Mouse (Mus musculus) limb, embryonic 15.5 days (tissue): ENCODE measurements around the gene Cdk9. TPM values are rescaled to one million over a fixed set of nuclear protein-coding genes. Genes with fewer than 3 reads are reported as not detected.
A peak's percentile ranks its signal among the peaks of the same experiment; 100 is the strongest.

ENCODE experiments used
- ATAC-seq: fragments of 200-750 bp; cut with Nextera tagmentation; 2 replicates; pipeline ENCODE4 v1.8.0; 2017; ENCODE audit warnings: low read depth, moderate TSS enrichment; ENCODE audit not compliant: insufficient number of reproducible peaks, low FRiP score, low TSS enrichment
- H3K27ac ChIP-seq: fragments of 300-500 bp; sonication (generic); 2 replicates; pipeline ENCODE4 v1.5.1; 2015; ENCODE audit warnings: moderate library complexity, mild to moderate bottlenecking, inconsistent platforms
- H3K27me3 ChIP-seq: fragments of 300-500 bp; sonication (generic); 2 replicates; pipeline ENCODE4 v1.6.1; 2015; ENCODE audit warnings: inconsistent platforms
- H3K36me3 ChIP-seq: fragments of 300-500 bp; sonication (generic); 2 replicates; pipeline ENCODE4 v1.6.1; 2015; ENCODE audit warnings: inconsistent platforms
- H3K4me1 ChIP-seq: fragments of 300-500 bp; sonication (generic); 2 replicates; pipeline ENCODE4 v1.6.1; 2015; ENCODE audit warnings: inconsistent platforms
- H3K4me2 ChIP-seq: fragments of 300-500 bp; sonication (generic); 2 replicates; pipeline ENCODE4 v1.6.1; 2015; ENCODE audit warnings: mild to moderate bottlenecking, inconsistent platforms
- H3K4me3 ChIP-seq: fragments of 300-500 bp; sonication (generic); 2 replicates; pipeline ENCODE4 v1.5.1; 2015; ENCODE audit warnings: mild to moderate bottlenecking, inconsistent platforms
- H3K9ac ChIP-seq: fragments of 300-500 bp; sonication (generic); 2 replicates; pipeline ENCODE4 v1.6.1; 2015; ENCODE audit warnings: inconsistent platforms
- H3K9me3 ChIP-seq: fragments of 300-500 bp; sonication (generic); 2 replicates; pipeline ENCODE4 v1.6.1; 2016; ENCODE audit warnings: inconsistent platforms
- WGBS: fragments of 180-500 bp; shearing (Covaris S2); methylation state at CpG from one replicate; pipeline ENCODE4 v1.1.7; 2015; 5-methylcytosine and 5-hydroxymethylcytosine counted together
- microRNA counts: library from miRNA; unstranded; fragments of <30 nt; microRNA quantifications from one replicate; lab custom pipeline; 2016
- microRNA-seq: library from miRNA; unstranded; fragments of <30 nt; microRNA quantifications from one replicate; pipeline ENCODE4, GENCODE M21; 2016
- polyA plus RNA-seq: library from polyadenylated mRNA; unstranded; fragments of >200 nt; fragmentation: Nextera tagmentation; extraction: Ambion mirVana; gene quantifications from 2 replicates; pipeline ENCODE4 v1.2.1, GENCODE M21; 2015

Gene Cdk9
- polyA plus RNA-seq, 1 experiment from 2014 or later: 101 TPM

DNA sequence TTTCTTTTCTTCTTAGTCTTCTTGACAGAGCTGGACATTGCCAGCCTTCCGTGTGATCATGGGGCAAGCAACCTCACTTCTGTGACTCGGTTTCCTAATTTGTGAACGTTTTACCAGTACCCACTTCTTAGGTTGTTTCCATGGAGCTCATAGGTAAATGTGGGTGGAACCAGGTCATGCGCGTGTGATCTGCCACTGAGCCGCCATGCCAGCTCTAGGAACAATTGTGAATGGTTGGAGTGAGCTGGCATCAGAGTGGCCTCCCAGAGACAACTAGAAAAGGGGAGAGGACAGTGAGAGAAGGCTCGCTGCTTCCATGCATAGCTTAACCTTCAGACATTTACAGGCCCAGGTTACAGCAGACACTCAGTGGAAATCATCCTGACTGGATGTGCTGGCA, 44.7 kb downstream of the Cdk9 start:
- Histone ChIP-seq H3K9ac (no peak overlapping the region), H3K4me2 (no peak overlapping the region), H3K36me3 (peaks cover 25% of the 10 kb centered on the region), H3K4me3 (no peak overlapping the region), H3K4me1 (peaks cover 9% of the 10 kb centered on the region), H3K27ac (0 out of 2 replicates have a peak overlapping the region, but pooled peaks have one; percentile 27), H3K9me3 (no peaks in the 10 kb centered on the region), H3K27me3 (no peaks in the 10 kb centered on the region)
- 89% methylated on average over 7 of the region's 7 CpGs for WGBS
- ATAC-seq: no peak

DNA sequence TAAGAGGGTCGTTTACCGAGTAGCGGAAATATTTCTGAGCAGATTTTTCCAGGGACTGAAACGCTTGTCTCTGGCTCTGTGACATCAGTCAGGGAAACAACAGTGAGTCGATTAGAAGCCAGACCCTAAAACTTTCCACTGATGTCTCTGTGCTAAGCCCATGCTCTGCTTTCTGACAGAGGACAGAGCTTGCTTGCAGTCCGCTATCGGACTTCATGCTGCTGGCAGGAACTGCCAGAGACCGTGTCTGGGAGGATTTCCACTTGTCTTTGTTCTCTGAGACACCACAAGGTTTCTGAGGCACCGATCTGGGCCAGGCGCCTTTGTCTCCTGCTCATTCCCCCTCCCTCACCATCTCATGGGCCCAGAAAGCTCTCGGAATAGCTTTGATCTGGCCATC, 45.1 kb downstream of the Cdk9 start:
- Histone ChIP-seq H3K4me1 (peaks cover 8% of the 10 kb centered on the region), H3K9ac (no peak overlapping the region), H3K36me3 (peaks cover 21% of the 10 kb centered on the region), H3K9me3 (no peaks in the 10 kb centered on the region), H3K27me3 (no peaks in the 10 kb centered on the region), H3K27ac (0 out of 2 replicates have a peak overlapping the region, but pooled peaks have one; percentile 27), H3K4me3 (no peak overlapping the region), H3K4me2 (no peak overlapping the region)
- ATAC-seq: no peak
- WGBS: 56% methylated on average over 11 of the region's 11 CpGs

DNA sequence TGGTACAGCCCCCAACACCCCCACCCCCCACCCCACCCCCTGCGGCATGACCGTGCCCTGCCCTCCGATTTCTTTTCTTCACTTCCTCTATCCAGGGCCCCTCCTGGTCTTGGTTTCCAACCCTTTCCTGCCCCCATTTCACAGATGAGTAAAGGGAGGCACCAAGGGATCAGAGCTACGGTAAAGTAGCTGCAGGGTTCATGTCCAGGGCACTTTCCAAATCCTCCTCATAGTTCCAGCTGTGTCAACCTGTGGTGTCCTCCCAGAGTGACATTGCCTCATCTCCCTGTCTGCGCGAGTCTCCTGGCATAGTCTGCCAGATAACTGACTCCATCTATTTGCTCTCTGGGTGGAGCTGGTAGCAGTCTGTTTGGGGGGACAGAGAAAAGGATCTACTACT, 47.0 kb downstream of the Cdk9 start:
- Histone ChIP-seq H3K4me2 (no peak overlapping the region), H3K36me3 (peaks cover 8% of the 10 kb centered on the region; the same call in 1 of the 2 replicates), H3K27ac (no peak overlapping the region), H3K9ac (no peak overlapping the region), H3K9me3 (no peaks in the 10 kb centered on the region), H3K27me3 (no peaks in the 10 kb centered on the region), H3K4me1 (peaks cover 12% of the 10 kb centered on the region), H3K4me3 (no peak overlapping the region)
- 77% methylated on average over 6 of the region's 6 CpGs for WGBS
- ATAC-seq: no peak

DNA sequence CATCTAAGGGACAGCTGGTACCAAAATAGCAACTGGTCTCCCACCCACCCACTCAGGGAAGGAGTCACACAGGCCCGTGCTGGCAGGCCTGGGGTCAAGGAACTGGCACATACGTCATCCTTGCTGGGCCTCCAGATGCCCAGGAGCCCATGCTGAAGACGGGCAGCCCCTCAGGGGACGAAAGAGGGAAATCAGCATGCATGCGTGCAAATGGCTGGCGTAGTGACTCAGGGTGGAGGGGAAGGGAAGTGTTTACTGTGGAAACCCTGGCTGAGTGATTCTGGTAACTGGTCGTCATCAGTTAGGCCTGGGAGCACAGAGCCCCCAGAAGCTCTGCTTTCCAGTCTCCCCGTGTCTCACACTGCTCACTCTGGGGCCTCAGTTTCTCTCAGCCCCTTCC, 47.5 kb downstream of the Cdk9 start:
- no peaks in the 10 kb centered on the region for H3K27me3 ChIP-seq
- H3K4me1 ChIP-seq: peaks cover 12% of the 10 kb centered on the region
- H3K9me3 ChIP-seq: no peaks in the 10 kb centered on the region
- H3K9ac ChIP-seq: no peak overlapping the region
- H3K4me3 ChIP-seq: no peak overlapping the region
- ATAC-seq: no peak
- 69% methylated on average over 8 of the region's 8 CpGs for WGBS
- H3K4me2 ChIP-seq: no peak overlapping the region
- 0 out of 2 replicates have a peak, but pooled peaks cover 7% of the 10 kb centered on the region for H3K36me3 ChIP-seq
- H3K27ac ChIP-seq: no peak overlapping the region

DNA sequence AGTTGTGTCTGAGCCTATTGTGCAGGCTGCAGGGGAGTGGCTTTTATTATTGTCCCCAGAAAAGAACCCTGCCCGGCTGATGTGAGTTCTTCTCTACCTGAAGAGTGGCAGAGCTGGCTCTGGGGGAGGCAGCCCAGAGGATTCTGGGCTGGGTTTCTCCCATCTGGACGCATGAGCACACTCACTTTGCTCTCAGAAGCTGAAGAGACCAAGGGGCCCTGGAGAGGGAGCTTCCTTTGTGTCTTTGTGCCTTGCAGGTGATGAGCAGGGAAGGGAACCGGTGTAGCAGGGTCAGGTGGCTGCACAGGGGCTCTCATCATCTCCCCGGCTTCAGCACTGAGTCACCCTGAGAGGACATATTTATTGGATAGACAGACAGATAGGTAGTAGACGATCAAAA, 50.6 kb downstream of the Cdk9 start:
- Histone ChIP-seq H3K27ac (peak overlapping the region; percentile 70), H3K9me3 (no peaks in the 10 kb centered on the region), H3K4me1 (peaks cover 12% of the 10 kb centered on the region), H3K36me3 (0 out of 2 replicates have a peak, but pooled peaks cover 5% of the 10 kb centered on the region), H3K4me3 (no peak overlapping the region), H3K4me2 (no peak overlapping the region), H3K9ac (no peak overlapping the region), H3K27me3 (no peaks in the 10 kb centered on the region)
- 47% methylated on average over 5 of the region's 5 CpGs for WGBS
- no peak for ATAC-seq

DNA sequence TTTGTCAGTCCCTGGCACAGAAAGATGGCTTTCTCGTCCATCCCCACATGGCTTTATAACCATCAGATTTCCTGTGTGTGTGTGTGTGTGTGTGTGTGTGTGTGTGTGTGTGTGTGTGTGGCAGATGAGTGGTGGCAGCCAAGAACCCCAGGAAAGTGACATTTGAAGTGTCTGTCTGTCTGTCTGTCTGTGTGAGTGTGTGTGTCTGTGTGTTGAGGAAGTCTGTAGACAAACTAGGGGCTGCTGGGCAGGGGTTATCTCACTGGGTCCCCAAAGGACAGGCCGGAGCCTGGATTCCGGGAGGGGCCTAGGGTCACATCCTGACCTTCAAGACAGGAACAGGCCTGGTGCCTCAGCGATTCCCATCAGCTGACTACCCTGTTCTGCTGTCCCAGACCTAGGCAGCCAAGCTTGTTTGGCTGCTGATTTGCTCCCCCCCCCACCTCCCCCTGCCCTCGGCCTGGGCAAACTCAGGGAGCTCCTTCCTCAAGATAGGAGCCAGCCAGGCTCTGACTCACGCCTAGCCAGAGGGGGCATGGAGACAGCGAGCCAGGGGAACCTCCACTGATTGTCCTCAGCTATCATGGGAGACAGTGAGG, 51.3 kb downstream of the Cdk9 start:
- Histone ChIP-seq H3K27me3 (no peaks in the 10 kb centered on the region), H3K27ac (peak overlapping the region; percentile 70), H3K4me1 (peaks cover 12% of the 10 kb centered on the region), H3K9ac (no peak overlapping the region), H3K4me3 (no peak overlapping the region), H3K4me2 (no peak overlapping the region), H3K9me3 (no peaks in the 10 kb centered on the region), H3K36me3 (0 out of 2 replicates have a peak, but pooled peaks cover 5% of the 10 kb centered on the region)
- ATAC-seq: 0 out of 2 replicates have a peak, but pooled peaks have one; percentile 36
- WGBS: 30% methylated on average over 7 of the region's 7 CpGs

DNA sequence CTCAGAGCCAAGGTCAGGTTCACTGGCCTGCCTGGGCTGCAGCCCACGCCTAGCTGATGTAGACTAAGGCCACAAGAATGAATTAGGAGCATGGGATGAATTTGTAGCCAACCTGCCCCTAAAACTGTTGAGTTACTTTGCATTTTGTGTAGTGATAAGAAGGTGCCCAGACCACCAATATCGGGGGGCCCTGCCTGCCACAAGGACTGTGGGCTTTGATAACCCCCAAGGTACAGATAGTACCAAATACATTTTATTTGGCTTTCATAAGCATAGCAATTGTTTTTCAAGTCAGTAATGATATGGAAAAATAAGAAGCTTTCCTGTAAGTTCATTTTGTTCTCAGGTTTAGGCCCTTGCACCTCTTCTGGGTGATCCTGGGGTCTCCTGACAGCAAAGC, 54.0 kb downstream of the Cdk9 start:
- 86% methylated on average over 2 of the region's 2 CpGs for WGBS
- H3K9ac ChIP-seq: no peak overlapping the region

DNA sequence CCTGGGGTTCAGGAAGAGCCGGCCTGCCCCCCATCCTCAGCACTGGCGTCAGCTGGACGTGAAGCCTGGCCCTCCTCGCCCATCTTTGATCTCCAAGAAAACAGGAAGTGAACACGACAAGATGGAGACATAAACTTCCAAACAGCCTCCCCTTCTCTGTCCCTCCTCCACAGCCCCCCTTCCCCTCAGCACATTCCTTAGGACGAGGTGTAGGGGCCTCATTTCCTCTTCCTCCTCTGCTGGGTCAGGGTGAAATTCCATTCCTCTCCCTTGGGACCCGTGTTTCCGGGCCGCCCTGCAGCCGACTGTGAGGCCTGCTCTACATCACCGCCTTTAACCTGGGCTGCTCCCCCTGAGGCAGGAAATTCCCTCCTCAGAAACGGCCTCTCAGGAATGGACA, 57.0 kb downstream of the Cdk9 start:
- H3K4me3 ChIP-seq: no peak overlapping the region
- peak overlapping the region; percentile 75 for H3K27ac ChIP-seq
- H3K36me3 ChIP-seq: 0 out of 2 replicates have a peak, but pooled peaks cover 5% of the 10 kb centered on the region
- H3K4me2 ChIP-seq: no peak overlapping the region
- H3K4me1 ChIP-seq: peaks cover 27% of the 10 kb centered on the region
- no peaks in the 10 kb centered on the region for H3K27me3 ChIP-seq
- 24% methylated on average over 12 of the region's 12 CpGs for WGBS
- H3K9ac ChIP-seq: no peak overlapping the region
- ATAC-seq: peak; percentile 33; the same call in 1 of the 2 replicates
- no peaks in the 10 kb centered on the region for H3K9me3 ChIP-seq

More for the DNA sequence above, 54.0 kb downstream of the Cdk9 start:
- Histone ChIP-seq H3K27ac (no peak overlapping the region), H3K4me3 (no peak overlapping the region), H3K27me3 (no peaks in the 10 kb centered on the region), H3K4me2 (no peak overlapping the region), H3K36me3 (0 out of 2 replicates have a peak, but pooled peaks cover 5% of the 10 kb centered on the region), H3K9me3 (no peaks in the 10 kb centered on the region), H3K4me1 (peaks cover 28% of the 10 kb centered on the region)
- ATAC-seq: no peak

MicroRNA genes within 50 kb of the gene (microRNA counts, 519-probe panel; counts per million panel counts)
- microRNA mmu-miR-2861 (lab: Ali Mortazavi, UCI): not detected

Small RNA genes lying within 50 kb of the gene (microRNA-seq; reads per million reads assigned to microRNA genes)
- gene Gm47291 (not detected), gene Mir2861 (not detected), gene Mir3960 (not detected), gene Mir8093 (not detected)

Other genes with a start within 250 kb of the Cdk9 start
- 14.7 and 17.3 TPM in 2 replicates for gene Fam102a, start 177.7 kb downstream of the Cdk9 start, polyA plus RNA-seq
- 114 and 117 TPM in 2 replicates for gene Dpm2, start 142.2 kb downstream of the Cdk9 start, polyA plus RNA-seq
- 0.12 and 0.82 TPM in 2 replicates for gene Pip5kl1, start 138.3 kb downstream of the Cdk9 start, polyA plus RNA-seq
- gene 9430097D07Rik, start 137.4 kb downstream of the Cdk9 start, polyA plus RNA-seq: not detected in 2 replicates
- 33.8 and 44.2 TPM in 2 replicates for gene St6galnac4, start 126.0 kb downstream of the Cdk9 start, polyA plus RNA-seq
- gene St6galnac6, start 113.4 kb downstream of the Cdk9 start, polyA plus RNA-seq: 24.7 and 27.1 TPM in 2 replicates
- gene Ak1, start 91.3 kb downstream of the Cdk9 start, polyA plus RNA-seq: 46.9 and 132 TPM in 2 replicates
- gene Eng, start 66.5 kb downstream of the Cdk9 start, polyA plus RNA-seq: 64.6 and 71.5 TPM in 2 replicates
- gene Fpgs, start 8.9 kb downstream of the Cdk9 start, polyA plus RNA-seq: 33.5 and 34.8 TPM in 2 replicates
- 23.0 and 24.7 TPM in 2 replicates for gene Sh2d3c, start 8.0 kb upstream of the Cdk9 start, polyA plus RNA-seq
- not detected in 2 replicates for gene 6330409D20Rik, start 27.9 kb upstream of the Cdk9 start, polyA plus RNA-seq
- 68.5 and 71.7 TPM in 2 replicates for gene Tor2a, start 44.2 kb upstream of the Cdk9 start, polyA plus RNA-seq
- gene Ttc16, start 62.6 kb upstream of the Cdk9 start, polyA plus RNA-seq: 0.12 and 0.13 TPM in 2 replicates
- gene Ptrh1, start 62.7 kb upstream of the Cdk9 start, polyA plus RNA-seq: 6.6 and 7.2 TPM in 2 replicates
- 0.37 and 1.0 TPM in 2 replicates for gene Cfap157, start 71.4 kb upstream of the Cdk9 start, polyA plus RNA-seq
- 16.7 and 17.9 TPM in 2 replicates for gene Stxbp1, start 134.2 kb upstream of the Cdk9 start, polyA plus RNA-seq
- gene Fam129b, start 163.0 kb upstream of the Cdk9 start, polyA plus RNA-seq: 138 and 152 TPM in 2 replicates
- 154 and 176 TPM in 2 replicates for gene Rpl12, start 248.5 kb upstream of the Cdk9 start, polyA plus RNA-seq
- 11.3 and 12.0 TPM in 2 replicates for gene Lrsam1, start 248.5 kb upstream of the Cdk9 start, polyA plus RNA-seq